Mouse (Mus musculus) spleen, adult 2 months (tissue): Measurements from ENCODE around the gene Hcrt.

Source experiments
- CTCF ChIP-seq: fragments of 200-500 bp; IDR thresholded peaks from 2 replicates; pipeline ENCODE4 v1.5.1; 2011; ENCODE audit warnings: mild to moderate bottlenecking, inconsistent platforms; ENCODE audit not compliant: insufficient read depth, insufficient read length, insufficient replicate concordance; ENCODE audit errors: extremely low read depth
- POLR2A ChIP-seq: fragments of 200-500 bp; IDR thresholded peaks from 2 replicates; pipeline ENCODE4 v1.6.1; 2011; ENCODE audit warnings: low read depth, low read length, inconsistent platforms

DNA sequence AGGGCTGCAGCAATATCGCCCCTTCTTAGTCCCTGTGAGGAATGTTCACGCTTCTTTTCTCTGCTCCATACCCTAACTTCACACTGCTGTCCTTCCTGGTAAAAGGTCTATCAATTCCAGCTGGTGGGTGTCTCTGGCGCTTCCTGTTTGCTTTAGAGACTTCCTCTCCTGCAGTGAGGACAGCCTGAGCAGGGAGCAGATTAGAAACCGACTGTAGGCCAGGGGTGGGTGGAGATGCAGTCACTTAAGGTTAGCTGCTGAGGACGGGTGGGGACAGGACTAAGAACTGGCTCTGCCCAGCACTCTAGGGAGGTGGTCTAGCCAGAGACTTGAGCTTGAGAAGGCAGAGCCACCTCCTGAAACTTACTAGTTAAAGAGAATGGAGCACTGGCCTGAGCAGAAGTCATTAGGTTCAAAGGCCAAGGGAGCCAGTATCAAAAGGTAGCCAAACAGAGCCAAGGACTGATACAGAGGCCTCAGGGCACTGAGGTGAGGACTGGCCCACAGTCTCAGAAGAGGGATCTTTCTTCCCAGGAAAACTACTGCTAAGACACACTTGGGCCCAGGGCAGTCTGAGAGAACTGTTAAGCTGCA, 37.7 kb downstream of the Hcrt start:
- no peak for TF ChIP-seq CTCF
- TF ChIP-seq POLR2A, result no peak
